Mouse (Mus musculus) olfactory bulb, adult 2 months (tissue): ENCODE measurements around the gene Nphp1. TPM values are rescaled to one million over a fixed set of nuclear protein-coding genes. Genes with fewer than 3 reads are reported as not detected.

Experiments used
- H3K27ac ChIP-seq: fragments of 200-500 bp; 2 replicates; pipeline ENCODE4 v1.5.1; 2012; ENCODE audit warnings: low read depth, low read length; ENCODE audit not compliant: insufficient read depth
- H3K4me1 ChIP-seq: fragments of 200-500 bp; 2 replicates; pipeline ENCODE4 v1.6.1; 2012; ENCODE audit warnings: low read length; ENCODE audit not compliant: control insufficient read depth, insufficient read depth
- H3K4me3 ChIP-seq: fragments of 200-500 bp; 2 replicates; pipeline ENCODE4 v1.5.1; 2012; ENCODE audit warnings: mild to moderate bottlenecking, low read depth, low read length, moderate library complexity; ENCODE audit not compliant: insufficient read depth
- CTCF ChIP-seq: fragments of 200-500 bp; IDR thresholded peaks from 2 replicates; pipeline ENCODE4 v1.5.1; 2012; ENCODE audit warnings: low read depth, mild to moderate bottlenecking, low read length, moderate library complexity; ENCODE audit not compliant: insufficient read depth
- POLR2A ChIP-seq: fragments of 200-500 bp; IDR thresholded peaks from 2 replicates; pipeline ENCODE4 v1.6.1; 2012; ENCODE audit warnings: mild to moderate bottlenecking, low read depth, low read length, moderate library complexity; ENCODE audit not compliant: insufficient read depth
- WGBS: fragments of 180-500 bp; shearing (Covaris S2); methylation state at CpG from one replicate; pipeline ENCODE4 v1.1.7; 2018; 5-methylcytosine and 5-hydroxymethylcytosine counted together
- polyA plus RNA-seq: library from polyadenylated mRNA; stranded (reverse); fragments of >200 nt; gene quantifications from 2 replicates; pipeline ENCODE4 v1.2.4, GENCODE M21; 2012; ENCODE audit warnings: low replicate concordance; ENCODE audit not compliant: missing spikeins, insufficient read depth, insufficient read length

Gene Nphp1
- polyA plus RNA-seq, 1 experiment = not detected

DNA sequence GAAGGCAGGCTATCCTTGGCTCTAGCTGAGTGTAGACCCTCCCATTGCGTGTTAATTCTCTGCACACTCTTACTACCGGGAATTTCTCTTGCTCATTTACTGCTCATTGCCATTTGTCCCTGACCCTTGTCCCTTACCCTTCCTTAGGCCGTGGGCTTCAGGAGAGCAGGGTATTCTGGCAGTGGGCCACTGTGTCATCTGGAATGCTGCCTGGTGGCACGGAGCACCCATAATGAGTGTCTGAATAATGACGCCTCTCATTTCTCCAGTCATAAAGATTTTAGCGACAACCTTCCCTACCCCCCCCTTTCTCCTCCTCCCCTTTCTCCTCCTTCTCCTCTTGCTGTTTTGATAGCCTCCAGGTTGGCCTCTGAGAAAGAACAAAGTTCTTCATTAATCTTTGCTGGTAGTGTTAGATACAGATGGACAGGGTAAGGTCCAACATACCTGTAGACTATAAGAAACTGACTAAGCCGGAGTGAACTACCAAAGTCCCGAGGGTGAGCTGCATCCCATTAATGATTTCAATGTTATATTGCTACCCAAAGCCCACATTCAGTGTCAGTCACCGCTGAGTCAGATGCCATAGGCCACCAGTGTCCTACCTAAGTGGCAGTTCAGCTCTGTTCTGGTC lies 53.1 kb downstream of the Nphp1 start:
- H3K4me1 ChIP-seq = no peaks in the 10 kb centered on the region
- 52% methylated on average over 9 of the region's 9 CpGs for WGBS
- TF ChIP-seq POLR2A (no peak), CTCF (no peak)
- no peak overlapping the region for H3K27ac ChIP-seq
- no peak overlapping the region for H3K4me3 ChIP-seq

DNA sequence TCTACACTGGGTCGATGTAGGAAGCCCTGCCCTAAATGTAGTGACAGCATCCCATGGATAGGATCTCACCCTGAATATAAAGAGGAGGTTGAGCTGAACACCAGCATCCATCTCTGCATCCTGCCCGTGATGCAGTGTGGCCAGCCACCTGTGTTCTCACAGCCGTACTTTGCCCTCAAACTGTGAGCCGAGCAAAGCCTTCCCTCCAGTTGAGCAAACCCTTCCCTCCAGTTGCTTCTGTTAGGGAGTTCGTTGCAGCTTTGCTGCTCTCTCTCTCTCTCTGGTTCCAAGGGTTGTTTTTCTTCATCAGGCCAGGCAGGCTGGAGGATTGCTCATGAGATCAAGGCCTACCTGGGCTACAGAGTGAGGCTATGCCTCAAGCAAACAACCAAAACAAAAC lies 53.8 kb downstream of the Nphp1 start:
- no peak overlapping the region for H3K27ac ChIP-seq
- no peak overlapping the region for H3K4me3 ChIP-seq
- no peak for TF ChIP-seq CTCF
- TF ChIP-seq POLR2A = no peak
- no peaks in the 10 kb centered on the region; the same call in 1 of the 2 replicates for H3K4me1 ChIP-seq
- 84% methylated on average over 5 of the region's 5 CpGs for WGBS

GRCm38 (mm10) chr2:127730301-127730997 lies 58.2 kb downstream of the Nphp1 start:
- H3K4me1 ChIP-seq = peaks cover 4% of the 10 kb centered on the region; the same call in 1 of the 2 replicates
- H3K4me3 ChIP-seq = no peak overlapping the region
- WGBS = 79% methylated on average over 7 of the region's 7 CpGs
- TF ChIP-seq CTCF (no peak), POLR2A (no peak)
- H3K27ac ChIP-seq = no peak overlapping the region

- Histone ChIP-seq H3K27ac (no peak within 1 kb of the TSS), H3K4me3 (no peak within 1 kb of the TSS), H3K4me1 (peaks cover 4% of the 10 kb centered on the region; the same call in 1 of the 2 replicates)
- TF ChIP-seq POLR2A (no peak), CTCF (no peak)
- WGBS = 6% methylated on average over 26 of the region's 26 CpGs
These were observed 59.0 kb downstream of the Nphp1 start, which contains the start of gene Mall for GRCm38 (mm10) chr2:127729671-127730070. Mall (minus strand) TSS chr2:127729932.

DNA sequence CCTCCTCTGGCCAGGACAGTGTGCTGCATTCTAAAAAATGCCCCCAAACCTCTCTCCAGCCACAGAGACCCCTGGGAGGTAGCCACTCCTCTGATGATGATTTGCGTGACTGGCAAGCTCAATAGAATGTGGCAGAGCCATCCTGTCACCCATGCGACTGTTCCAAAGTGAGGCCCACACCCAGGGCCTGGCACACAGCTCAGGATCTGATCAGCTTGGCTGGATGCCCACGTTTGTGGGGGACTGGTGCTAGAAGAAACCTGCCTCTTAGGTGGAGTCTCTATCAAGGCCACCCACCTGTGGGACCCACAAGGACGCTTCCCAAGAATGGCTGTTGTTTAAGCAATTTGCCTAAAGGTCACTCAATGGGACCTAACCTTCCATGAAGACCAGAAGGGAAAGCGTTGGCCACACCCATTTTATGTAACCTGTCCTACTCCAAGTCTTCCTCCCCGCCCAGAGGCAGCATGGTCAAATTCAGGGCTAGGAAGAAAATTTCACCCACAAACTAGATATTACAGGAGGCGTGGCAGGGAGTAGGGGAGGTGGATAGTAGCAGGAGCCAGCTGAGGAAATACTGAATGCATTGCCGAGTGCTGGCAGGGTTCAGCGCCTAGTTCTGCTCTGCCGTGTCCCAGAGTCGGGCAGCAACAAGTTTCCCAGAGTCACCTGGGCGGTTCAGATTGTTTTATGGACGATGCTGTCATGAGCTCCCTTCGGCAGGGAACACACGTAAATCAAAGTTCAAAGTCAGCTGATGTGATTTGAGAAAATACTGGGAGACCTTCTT lies 59.8 kb downstream of the Nphp1 start:
- TF ChIP-seq POLR2A (no peak), CTCF (no peak)
- H3K27ac ChIP-seq = no peak overlapping the region
- H3K4me1 ChIP-seq = peaks cover 4% of the 10 kb centered on the region; the same call in 1 of the 2 replicates
- no peak overlapping the region for H3K4me3 ChIP-seq
- WGBS = 52% methylated on average over 15 of the region's 15 CpGs

DNA sequence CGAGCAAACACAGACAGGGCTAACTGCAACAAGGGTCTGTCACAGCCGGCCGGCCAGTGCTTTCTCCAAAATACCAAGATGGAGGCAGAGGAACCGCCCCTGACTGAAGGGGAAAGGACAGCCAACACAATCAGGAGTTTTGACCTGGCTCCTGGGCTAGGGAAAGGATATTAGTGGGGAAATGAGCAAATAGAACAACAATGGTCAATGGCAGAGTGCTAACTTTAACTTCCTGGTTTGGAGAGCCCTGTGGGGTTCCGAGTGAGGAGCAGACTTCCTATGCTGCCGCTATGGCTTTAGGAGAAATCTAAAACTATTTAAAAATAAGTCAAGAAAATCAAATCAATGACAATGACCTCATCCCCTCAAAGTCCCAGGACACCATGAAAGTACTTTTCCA lies 60.6 kb downstream of the Nphp1 start:
- Histone ChIP-seq H3K4me1 (peaks cover 6% of the 10 kb centered on the region; the same call in 1 of the 2 replicates), H3K4me3 (no peak overlapping the region), H3K27ac (no peak overlapping the region)
- TF ChIP-seq CTCF = no peak
- no peak for TF ChIP-seq POLR2A
- WGBS = 83% methylated on average over 6 of the region's 6 CpGs

GRCm38 (mm10) chr2:127723193-127723592 lies 65.5 kb downstream of the Nphp1 start:
- Histone ChIP-seq H3K4me1 (peaks cover 10% of the 10 kb centered on the region), H3K4me3 (no peak overlapping the region), H3K27ac (no peak overlapping the region)
- TF ChIP-seq CTCF (no peak), POLR2A (no peak)
- 80% methylated on average over 4 of the region's 4 CpGs for WGBS

- 51% methylated on average over 7 of the region's 7 CpGs for whole genome bisulfite sequencing
- Histone ChIP-seq H3K27ac (no peak overlapping the region), H3K4me1 (peaks cover 10% of the 10 kb centered on the region), H3K4me3 (no peak overlapping the region)
- TF ChIP-seq CTCF = no peak
- TF ChIP-seq POLR2A = no peak
These were observed 66.4 kb downstream of the Nphp1 start for GRCm38 (mm10) chr2:127722176-127722892.
